Mouse (Mus musculus): ENCODE measurements around the gene Hmga2.

DNA sequence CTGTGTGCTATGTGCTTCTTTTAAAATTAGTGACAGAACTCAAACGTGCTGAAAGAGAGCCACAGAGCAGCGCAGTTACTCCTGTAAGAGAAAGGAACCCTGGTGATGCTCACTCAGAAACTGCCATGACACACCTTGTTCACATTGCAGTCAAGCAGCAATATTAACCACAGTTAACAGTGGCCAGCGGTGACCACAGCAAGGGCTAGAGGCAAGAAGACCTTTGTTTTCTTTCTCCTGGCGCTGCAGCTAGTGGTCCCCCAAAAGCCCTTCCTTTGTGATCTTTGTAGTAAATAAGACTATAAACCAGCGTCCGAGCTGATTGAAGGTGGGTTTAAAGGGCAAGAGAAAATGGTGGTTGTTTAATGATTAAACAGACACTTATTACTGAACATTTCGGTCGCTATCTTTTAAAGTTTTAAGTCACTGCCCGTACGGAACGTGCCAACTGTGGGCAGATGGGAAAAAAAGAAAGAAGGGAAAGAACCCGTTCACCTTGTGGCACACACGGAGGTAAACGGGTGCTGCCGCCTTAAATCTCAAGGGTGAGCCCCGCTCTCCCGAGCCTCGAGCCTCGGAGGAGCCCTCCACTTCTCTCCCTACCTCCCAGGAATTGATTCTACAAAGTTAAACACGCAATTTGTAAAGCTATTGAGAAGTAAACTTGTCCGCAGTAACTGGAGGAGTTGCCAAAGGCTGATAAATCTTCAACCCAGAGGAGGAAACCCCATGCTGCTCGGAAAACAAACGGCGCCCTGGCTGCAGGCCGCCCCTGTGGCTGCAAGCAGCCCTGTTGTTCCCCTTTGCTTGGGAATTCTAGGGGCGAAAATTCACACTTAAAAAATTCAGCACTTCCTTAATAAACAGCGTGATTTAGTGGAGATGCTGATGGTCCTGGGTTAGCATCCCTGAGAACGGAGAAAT, 85.1 kb downstream of the Hmga2 start:
- TF ChIP-seq CTCF (IDR thresholded peaks at IDR 0.05; ENCODE audit: low read depth, low read length) = no peak
- TF ChIP-seq GATA1 (IDR thresholded peaks at IDR 0.05; ENCODE audit: borderline replicate concordance, low read length) = no peak
- no peak for TF ChIP-seq TAL1 (conservative IDR thresholded peaks at IDR 0.05; ENCODE audit: low read depth, low read length)
- no peak for TF ChIP-seq GATA2 (IDR thresholded peaks at IDR 0.05; ENCODE audit: borderline replicate concordance, low read depth, low read length)
- TF ChIP-seq POLR2AphosphoS5 (IDR thresholded peaks at IDR 0.05; ENCODE audit: insufficient replicate concordance, low read depth, low read length) = no peak
